Mouse (Mus musculus): Measurements from ENCODE around the gene Ano10.

The Ano10 gene

DNA sequence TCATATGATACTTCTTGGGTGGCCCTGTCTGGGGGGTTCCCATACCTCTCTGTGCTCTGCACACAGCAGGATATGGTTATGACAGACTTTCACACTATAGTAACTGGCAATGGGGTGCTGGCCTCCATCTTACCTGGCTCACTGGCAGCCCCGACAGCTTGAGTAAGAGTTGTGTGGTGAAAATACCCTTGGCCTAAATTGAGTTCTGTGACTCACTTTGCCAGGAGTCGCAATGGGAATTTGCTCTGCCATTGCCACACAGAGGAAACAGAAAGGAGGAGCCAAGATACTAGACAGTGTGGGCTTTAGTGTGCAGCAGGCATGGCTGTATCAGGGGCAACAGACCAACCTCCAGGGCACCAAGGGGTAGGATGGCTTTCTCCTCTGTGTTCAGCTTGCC is 4.0 kb downstream of the Ano10 start:
- DNase-seq (ENCODE audit: low read depth, low spot score): no peak

DNA sequence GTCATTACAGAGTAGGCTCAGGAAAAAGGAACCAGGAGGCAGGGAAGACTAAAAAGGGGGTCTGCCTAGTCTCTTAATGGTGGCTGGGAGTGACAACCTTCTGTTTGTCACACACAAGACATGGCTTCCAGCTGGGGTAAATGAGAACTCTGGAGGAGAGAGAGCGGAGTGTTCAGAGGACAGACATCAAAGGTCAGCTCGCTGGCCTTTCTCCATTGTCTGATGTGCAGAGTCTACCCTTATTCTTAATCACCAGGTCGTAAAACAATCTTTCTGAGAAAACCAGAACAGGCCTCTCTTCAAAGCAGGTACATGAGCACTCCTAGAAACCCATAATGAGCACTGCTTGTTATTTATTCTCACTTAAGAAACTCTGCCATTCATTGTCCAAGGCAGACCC is 5.8 kb downstream of the Ano10 start:
- DNase-seq (ENCODE audit: low read depth, low spot score): no peak

DNA sequence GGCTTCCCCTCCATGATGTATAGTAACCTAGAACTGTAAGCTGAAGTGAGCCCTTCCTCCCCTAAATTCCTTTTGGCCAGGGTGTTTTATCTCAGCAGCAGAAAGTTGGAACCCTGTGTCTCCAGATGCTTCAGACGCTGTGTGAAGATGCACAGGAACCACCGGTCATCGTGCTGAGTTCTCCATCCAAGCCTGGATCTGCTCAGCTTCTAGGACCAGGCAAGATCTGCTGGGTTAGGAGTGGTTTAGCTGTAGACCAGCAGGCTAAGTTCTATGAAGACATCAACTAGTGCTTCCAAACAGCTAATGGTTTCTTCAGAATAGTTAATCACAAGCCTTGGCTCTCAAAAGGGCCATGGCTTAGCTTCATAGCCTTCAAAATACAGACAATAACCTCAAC is 6.7 kb downstream of the Ano10 start:
- no peak for DNase-seq (ENCODE audit: low read depth, low spot score)

DNA sequence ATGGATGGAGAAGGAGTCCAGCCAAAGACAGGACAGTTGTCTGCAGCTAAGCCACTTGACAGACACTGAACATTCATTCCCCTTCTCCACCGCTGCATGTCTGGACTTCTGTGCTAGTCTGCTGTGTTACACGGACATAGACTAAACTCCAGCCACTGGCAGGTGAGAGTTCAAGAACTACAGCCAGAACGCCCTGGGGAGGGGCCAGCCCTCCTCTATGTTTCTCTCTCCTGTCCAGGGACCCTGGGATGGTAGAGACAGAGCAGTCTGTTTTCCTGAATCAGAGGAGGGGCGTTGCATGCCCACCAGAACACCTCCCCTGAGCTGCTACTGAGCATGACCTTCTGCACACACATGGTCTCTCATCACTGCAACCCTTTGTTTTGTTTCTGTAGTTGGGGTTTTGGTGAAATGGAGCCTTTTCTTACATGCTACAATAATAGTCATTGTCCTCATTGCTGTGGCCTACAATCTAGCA is 8.4 kb downstream of the Ano10 start:
- peak; percentile 25 for DNase-seq (ENCODE audit: low read depth, low spot score)

DNA sequence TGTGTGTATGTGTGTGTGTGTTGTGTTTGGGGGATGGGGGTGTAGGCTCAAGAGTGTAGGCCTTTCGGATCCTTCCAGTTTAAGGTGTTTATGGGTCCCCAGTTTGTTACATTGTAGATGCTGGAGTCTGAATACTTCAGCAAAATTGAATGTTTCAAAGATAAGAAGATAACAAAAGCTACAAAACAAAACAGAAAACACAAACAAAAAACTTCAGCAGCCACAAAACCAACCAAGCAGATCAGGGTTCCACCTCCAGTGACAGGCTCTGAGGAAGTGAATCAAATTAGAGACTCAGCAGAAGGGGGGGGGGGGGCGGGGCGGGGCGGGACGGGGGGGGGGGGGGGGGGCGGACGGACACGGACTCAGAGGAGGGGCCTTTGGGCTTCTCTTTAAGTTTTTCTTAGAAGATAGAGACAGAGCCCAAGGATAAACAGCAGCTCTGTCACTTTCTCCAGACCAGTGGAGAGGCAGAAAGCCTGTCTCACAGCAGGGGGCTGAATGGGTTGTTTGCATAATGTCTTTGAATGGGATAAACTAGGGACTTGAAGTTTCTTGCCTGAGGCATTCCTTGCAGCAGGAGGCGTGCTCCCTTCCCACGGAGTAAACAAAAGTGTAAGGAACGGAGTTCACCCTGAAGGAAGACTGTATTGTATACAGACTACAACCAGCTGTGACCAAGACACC is 8.9 kb downstream of the Ano10 start:
- DNase-seq (ENCODE audit: low read depth, low spot score): peak; percentile 47

DNA sequence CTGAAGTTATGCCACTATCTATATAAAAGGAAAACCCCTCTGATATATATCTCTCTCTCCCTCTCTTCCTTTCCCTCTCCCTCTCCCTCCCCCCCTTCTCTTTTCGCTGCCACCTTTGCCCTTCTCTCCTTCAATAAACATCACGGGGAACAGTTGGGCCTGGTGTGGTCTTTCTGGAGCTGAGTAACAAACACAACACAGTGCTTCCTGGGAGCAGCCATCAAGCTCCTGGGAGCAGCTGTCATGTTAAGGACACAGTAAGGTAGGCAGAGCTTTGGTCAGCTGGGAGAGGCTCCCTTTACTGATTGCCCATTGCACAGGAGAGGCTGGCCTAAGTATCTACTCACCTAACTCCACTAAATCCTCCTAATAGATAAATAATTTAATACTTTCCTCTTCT is 9.5 kb downstream of the Ano10 start:
- DNase-seq (ENCODE audit: low read depth, low spot score): no peak

DNA sequence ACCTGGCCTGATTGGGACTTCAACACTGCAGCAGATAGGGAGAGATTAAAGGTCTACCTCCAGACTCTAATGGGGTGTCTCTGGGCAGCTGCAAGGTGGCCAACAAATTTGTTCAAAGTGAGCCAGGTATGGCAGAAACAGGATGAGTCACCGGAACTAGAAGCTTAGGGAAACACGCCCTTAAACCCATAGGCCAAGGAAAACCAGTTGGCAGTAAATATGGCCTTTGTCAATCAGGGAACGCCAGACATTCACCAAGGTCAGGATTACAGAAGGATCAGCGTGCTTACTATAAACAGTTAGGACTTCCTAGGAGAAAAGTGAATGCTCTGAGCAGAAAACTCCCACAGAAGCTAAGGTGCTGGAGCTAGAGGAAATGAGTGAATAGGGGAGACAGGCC is 13.2 kb downstream of the Ano10 start:
- DNase-seq (ENCODE audit: low read depth, low spot score): no peak

DNA sequence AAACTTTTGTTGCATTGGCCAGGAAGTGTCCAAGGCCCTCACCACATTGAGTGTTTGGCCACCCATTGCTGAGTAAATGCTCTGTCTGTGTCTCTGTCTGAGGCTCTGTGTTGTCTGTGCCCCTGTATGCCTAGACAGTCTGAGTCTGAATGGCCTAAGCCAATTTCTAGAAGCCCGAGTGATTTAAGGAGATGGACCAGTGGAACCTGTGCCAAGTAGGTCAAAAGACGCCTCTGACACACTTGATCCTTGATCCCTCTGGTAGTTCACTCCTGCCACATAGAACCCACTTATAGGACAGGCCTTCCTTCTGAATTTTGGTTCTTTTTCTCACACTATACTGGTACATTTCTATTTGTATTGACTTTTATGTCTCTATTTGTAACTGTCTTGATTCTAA is 17.6 kb downstream of the Ano10 start:
- no peak for DNase-seq (ENCODE audit: low read depth, low spot score)

DNA sequence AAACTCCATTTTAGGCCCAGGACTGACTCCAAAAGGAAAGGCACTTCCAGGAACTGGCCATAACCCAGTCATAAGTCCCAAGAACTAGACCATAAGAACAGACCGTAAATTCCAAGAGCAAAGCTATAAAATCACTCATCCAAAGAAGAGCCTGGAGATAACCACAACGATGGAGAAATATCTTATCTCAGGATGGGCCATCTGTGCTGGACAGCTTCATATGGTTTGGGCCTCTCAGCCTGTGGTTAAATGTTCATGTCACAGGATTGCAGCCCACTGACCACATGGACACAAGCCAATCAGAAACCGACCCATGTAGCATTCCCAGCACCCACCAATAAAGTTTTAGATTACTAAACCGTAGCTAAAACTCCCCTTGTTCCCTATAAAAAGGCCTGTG is 18.1 kb downstream of the Ano10 start:
- DNase-seq (ENCODE audit: low read depth, low spot score): no peak

DNA sequence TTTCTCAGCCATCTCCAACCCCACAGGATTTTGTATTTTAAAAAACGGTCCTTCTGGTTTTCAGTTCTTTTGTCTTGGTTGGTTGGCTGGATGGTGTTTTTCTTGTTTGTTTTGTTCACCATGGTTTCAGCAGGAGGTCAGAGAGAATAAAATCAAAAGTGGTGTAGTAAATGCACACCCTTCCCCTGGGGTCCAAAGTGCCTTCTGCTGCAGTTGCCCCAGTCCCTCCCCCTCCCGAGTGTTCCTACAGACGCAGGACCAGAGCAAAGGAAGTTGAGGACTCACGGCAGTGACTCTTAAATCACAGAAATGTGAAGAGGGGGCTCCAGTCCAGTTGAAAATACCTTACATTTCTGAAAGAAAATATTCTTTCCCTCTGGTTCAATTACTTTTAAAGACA is 19.9 kb downstream of the Ano10 start:
- no peak for DNase-seq (ENCODE audit: low read depth, low spot score)

DNA sequence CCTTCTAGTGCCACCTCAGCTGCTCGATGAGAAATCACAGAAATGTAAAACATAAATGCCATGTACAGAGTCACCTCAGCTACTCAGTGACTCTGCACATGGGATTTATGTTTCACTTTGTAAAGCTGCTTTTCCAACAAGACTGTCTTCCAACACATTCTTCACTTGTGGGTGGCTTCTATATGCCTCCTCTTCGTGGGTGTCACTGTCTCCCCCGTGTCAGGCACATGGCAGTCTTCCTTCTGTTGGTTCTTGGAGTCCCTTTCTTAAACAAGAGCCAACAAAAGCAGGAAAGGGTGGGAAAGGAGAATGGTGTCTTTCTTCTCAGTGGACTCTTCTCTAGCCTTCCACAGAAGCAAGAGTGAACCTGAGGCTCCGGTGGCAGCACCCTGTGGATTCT is 20.3 kb downstream of the Ano10 start:
- peak; percentile 75 for DNase-seq (ENCODE audit: low read depth, low spot score)

DNA sequence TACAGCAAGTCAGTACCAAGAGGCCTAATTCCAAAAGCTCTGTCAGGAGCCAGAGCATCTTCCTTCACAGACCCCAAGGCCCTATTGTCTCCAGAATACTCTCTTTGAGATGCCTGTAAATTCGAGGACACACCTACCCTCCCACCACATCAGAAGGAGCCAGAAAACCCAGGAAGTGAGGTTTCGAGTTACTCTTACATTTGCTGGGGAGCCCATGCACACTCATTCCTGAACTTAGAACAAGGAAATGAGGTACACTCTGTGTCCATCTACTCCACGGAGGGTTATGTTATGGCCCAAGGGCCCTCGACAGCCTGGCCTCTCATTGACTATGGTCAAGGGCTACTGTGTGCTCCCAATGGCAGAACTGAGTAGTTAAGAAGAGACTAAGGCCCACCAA is 22.4 kb downstream of the Ano10 start:
- DNase-seq (ENCODE audit: low read depth, low spot score): no peak

DNA sequence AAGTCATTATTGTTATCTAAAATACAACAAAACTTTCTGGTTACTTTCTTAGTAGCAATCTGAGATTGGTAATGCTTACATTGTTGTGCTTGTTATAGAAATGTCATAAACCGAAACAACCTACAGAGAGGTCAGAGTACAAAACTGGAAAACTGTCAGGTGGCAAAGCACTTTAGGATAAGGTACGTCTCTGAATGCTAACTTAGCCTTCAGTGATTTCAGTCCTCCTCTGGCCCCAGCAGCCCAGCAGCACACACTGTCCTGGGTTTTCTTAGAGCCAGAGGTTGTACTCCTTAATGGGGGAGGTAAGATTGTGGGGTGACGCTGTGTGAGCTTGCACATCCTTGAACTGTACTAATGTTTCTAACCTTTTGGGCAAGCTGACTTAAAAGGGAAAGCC is 22.9 kb downstream of the Ano10 start:
- DNase-seq (ENCODE audit: low read depth, low spot score): no peak

DNA sequence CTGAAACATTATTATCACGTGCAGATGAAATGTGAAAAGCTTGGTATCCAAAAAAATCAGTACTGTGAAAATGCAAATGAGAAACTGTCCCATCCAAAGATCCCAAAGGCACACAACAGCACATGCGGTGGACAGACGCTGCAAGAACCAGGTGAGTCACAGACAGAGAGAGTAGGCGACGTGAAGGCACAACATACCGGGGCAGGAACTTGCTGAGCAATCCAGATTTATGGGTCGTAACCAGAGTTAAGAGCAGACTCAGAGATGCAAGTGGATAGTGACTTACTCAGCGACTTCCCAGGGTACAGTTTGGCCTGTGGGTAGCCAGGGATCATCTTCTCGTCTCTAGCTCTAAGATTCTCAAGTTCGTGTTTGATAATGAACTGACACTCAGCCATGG is 23.3 kb downstream of the Ano10 start:
- DNase-seq (ENCODE audit: low read depth, low spot score): peak; percentile 32

DNA sequence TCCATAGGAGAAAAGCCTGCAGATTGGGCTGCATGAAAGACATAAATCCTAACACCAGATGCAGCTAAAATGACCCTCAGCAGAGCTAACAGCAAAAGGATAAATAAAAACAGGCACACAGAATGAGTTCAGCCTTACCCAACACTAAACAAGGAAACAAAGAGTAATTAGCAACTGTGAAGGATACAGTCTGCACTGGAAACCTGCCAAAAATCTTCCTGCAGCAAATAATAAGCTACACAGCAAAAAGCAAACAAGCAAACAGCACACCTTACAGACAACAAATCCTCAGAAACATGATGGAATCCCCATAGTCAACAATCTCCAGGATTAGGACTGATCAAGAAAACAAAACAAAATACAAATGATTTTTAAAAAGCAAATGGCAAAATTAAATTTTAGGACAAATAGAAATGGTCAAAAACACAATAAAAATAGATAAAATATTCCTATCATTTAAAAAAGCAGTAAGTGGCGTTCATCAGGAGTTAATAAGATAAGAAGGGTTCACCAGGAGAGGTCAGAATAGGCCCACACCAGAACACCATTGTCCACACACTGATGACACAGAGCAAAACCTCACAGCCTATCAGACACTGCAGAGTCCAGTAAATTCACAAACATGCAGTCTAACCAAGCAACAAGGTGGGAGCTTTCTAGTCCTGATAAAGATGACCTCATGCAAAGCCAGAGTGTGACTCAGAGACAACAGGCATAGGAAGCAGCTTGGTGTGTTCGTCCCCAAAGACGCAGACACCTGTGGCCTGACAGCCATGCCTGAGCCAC is 24.8 kb downstream of the Ano10 start:
- peak; percentile 27 for DNase-seq (ENCODE audit: low read depth, low spot score)

DNA sequence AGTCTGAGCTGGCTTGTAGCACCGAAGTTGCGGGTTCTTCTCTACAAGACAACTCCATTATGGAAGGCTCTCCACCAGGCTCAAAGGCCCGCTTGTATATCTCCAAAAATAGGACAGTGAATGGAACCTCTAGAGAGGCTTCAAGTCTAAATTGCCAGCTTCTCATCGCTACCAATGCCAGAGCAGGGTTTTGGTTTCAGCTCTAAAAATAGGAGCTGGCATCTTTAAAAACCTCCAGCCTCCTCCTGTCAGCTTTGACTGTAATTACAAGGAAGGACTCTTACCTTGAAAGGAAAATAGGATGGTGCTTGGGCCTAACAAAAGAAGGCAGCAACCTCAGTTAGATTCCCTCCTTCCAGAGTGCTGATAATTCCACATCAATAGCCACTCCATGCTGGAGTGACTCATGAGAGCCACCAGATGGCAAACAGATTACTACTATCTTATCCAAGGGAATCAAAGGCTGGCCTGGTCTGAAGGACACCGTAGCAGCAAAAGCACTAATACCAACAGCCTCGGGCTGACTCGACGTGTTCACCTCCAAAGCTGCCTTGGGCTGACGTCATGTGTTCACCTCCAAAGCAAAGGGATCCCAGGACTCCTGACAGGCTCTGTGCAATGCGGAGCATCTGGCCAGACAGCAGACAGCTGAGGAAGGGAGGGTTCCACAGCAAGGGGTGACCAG is 28.6 kb downstream of the Ano10 start:
- DNase-seq (ENCODE audit: low read depth, low spot score): peak; percentile 77

DNA sequence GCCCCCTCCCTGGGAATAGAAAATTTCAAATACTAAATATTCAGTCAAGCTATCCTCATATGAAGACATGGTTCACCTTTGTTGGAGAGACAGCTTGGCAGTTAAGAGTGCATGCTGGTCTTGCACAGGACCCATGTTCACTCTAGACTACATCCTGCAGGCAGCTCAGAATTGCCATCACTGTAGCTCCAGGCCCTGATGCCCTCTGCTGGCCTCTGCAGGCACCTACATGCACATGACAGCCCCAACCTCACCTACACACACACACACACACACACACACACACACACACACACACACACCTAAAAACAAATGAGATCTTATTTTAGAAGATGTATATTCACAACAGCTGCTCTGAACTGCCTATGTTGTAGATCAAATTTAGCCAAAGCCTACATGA is 31.1 kb downstream of the Ano10 start:
- DNase-seq (ENCODE audit: low read depth, low spot score): peak; percentile 32

DNA sequence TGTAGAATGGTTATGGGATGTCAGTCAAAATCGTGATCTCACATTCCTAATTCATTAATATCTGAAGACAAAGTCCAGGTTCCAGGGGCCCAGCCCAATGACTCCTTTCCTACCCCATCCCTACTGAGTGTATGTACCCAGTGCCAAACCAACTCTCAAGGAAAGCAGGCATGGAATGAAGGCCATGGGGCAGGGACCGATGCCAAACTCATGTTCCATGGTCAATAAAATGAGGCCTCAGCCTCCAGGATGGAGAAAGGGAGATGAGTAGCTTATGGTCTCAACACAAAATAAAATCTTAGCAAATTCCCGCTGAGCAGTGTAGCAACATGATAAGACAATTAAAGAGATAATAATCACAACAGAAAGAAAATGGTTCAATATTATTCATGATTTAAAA is 39.8 kb downstream of the Ano10 start:
- no peak for DNase-seq (ENCODE audit: low read depth, low spot score)

DNA sequence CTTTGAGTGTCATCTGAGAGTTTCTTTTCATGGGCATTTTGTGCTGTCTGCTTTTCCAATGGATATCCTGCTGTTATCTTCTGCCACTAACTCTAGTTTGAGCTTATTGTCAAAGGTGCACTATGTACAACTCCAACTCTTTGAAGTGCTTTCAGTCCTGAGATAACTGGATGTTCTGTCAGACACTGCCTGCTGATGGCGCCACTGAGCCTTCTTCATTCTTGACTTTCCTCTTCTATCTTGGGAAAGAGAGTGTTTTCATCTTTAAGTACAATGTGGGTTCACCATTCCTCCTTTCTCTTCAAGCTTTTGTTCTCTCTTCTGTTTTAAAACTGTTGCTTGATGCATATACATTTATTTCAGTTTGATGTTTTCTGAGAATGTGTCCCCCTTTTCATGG is 42.1 kb downstream of the Ano10 start:
- DNase-seq (ENCODE audit: low read depth, low spot score): no peak

DNA sequence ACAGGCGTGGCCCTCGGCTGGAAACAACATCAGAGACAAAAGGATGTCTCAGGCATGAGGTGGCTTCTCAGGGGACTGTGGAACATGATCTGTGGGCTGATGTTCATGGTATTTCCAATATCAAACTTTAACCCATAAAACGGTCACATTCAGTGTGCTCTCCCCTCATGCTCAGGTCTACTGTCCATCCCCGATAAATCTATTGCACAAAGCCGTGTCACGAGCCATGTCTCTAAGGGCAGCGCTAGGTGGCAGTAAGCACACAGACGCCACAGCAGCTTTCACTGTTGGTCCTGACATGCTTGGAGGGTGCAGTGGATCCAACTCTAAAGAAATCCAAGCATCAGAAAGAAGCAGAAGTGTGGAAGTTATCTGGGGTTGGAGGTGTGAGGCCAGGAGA is 46.1 kb downstream of the Ano10 start:
- peak; percentile 77 for DNase-seq (ENCODE audit: low read depth, low spot score)

DNA sequence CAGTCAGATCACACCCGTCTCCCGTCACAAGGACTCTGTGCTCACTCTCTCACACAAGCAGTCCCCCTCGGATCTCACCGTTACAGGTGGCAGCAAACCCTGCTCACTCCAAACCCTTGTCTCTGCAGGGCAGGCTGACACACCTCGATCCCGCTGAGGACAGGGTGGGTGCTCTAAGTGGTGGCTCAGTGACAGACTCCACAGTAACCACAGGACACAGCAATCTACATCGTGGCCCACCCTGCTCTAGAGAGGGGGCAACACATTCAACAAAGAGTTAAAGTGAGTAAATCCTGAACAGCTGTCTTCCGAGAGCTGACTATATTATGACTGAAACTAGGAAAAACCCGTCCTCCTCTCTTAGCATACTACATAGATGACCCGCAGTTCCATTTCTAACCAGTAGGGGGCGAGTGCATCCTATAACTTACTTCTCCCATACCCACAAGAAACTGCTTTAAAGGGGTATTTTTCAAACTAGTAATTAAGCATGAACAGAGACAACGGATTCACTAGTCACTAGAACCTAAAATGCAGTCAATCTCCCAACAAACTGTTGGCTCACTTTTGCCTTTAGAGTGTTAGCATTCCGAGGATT is 46.7 kb downstream of the Ano10 start:
- DNase-seq (ENCODE audit: low read depth, low spot score): peak; percentile 90

DNA sequence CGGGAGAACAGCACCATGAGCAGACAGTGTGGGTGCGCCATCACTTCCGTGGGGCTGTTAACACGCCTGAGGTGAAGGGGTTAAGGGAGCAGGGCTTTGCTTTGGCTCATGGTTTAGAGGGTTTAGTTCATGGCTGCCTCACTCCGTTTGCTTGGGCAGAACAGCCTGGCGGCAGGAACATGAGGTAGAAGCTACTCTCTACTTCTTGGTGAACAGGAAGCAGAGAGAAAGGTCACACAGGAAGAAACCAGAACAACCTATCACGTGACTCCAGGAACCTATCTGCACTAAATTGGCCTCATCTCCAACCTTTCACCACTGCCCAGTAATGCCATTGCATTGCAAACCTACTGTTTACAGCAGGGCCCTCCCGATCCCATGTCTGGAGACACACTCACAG is 48.3 kb downstream of the Ano10 start:
- DNase-seq (ENCODE audit: low read depth, low spot score): no peak
